Mouse (Mus musculus) midbrain, embryonic 14.5 days (tissue): ENCODE measurements at regions not wholly inside any gene's neighbourhood (a gene's known extent, or its start where the extent isn't known, plus 50 kb on each side); places are given as distances from the start of the nearest gene placed in this dataset.

Experiments used
- ATAC-seq: fragments of 200-750 bp; cut with Nextera tagmentation; 2 replicates; pipeline ENCODE4 v1.8.0; 2017; ENCODE audit warnings: moderate number of reproducible peaks, moderate library complexity; ENCODE audit not compliant: low FRiP score, low TSS enrichment
- DNase-seq: peaks from one replicate; pipeline ENCODE4 v3.0.0-alpha.2; 2015
- H3K27ac ChIP-seq: fragments of 300-500 bp; sonication (generic); replicated peaks from 2 replicates; pipeline ENCODE4 v1.5.1; 2014; ENCODE audit warnings: mild to moderate bottlenecking, low read depth, low read length, moderate library complexity
- H3K27me3 ChIP-seq: fragments of 300-500 bp; sonication (generic); 2 replicates; pipeline ENCODE4 v1.6.1; 2014; ENCODE audit warnings: low read length, control low read depth, mixed read lengths; ENCODE audit not compliant: control insufficient read depth, insufficient read depth
- H3K36me3 ChIP-seq: fragments of 300-500 bp; sonication (generic); 2 replicates; pipeline ENCODE4 v1.6.1; 2014; ENCODE audit warnings: low read length, control low read depth; ENCODE audit not compliant: control insufficient read depth, insufficient read depth
- H3K4me1 ChIP-seq: fragments of 300-500 bp; sonication (generic); 2 replicates; pipeline ENCODE4 v1.6.1; 2014; ENCODE audit warnings: mild to moderate bottlenecking, antibody characterized with exemption, low read length, control low read depth; ENCODE audit not compliant: control insufficient read depth, insufficient read depth
- H3K4me2 ChIP-seq: fragments of 300-500 bp; sonication (generic); 2 replicates; pipeline ENCODE4 v1.6.1; 2014; ENCODE audit warnings: mild to moderate bottlenecking, low read length, moderate library complexity
- H3K4me3 ChIP-seq: fragments of 300-500 bp; sonication (generic); replicated peaks from 2 replicates; pipeline ENCODE4 v1.5.1; 2014; ENCODE audit warnings: low read depth, low read length
- H3K9ac ChIP-seq: fragments of 300-500 bp; sonication (generic); replicated peaks from 2 replicates; pipeline ENCODE4 v1.6.1; 2014; ENCODE audit warnings: mild to moderate bottlenecking, low read length, moderate library complexity
- H3K9me3 ChIP-seq: fragments of 300-500 bp; sonication (generic); 2 replicates; pipeline ENCODE4 v1.6.1; 2016; ENCODE audit warnings: low read length, control low read depth, mixed read lengths; ENCODE audit not compliant: control insufficient read depth
- WGBS: fragments of 180-500 bp; shearing (Covaris S2); extraction: QIAGEN DNeasy Blood & Tissue Kit; methylation state at CpG from one replicate; pipeline ENCODE4 v1.1.7; 2014; 5-methylcytosine and 5-hydroxymethylcytosine counted together

GRCm38 (mm10) chr11:19202602-19203517 lies 184.1 kb upstream of the Meis1 start:
- H3K4me2 ChIP-seq = no peak overlapping the region
- no peak overlapping the region for H3K27ac ChIP-seq
- 13% methylated on average over 8 of the region's 8 CpGs for WGBS
- H3K9me3 ChIP-seq = no peaks in the 10 kb centered on the region
- peaks cover 8% of the 10 kb centered on the region for H3K4me1 ChIP-seq
- no peak overlapping the region for H3K4me3 ChIP-seq
- H3K9ac ChIP-seq = no peak overlapping the region
- ATAC-seq (no peak; the same call in 1 of the 2 replicates), DNase-seq (peak; percentile 57)
- H3K36me3 ChIP-seq = no peaks in the 10 kb centered on the region
- no peaks in the 10 kb centered on the region for H3K27me3 ChIP-seq

- Histone ChIP-seq H3K4me2 (no peak overlapping the region), H3K9ac (no peak overlapping the region), H3K27ac (no peak overlapping the region), H3K4me1 (peaks cover 8% of the 10 kb centered on the region), H3K4me3 (no peak overlapping the region), H3K9me3 (no peaks in the 10 kb centered on the region), H3K36me3 (no peaks in the 10 kb centered on the region), H3K27me3 (no peaks in the 10 kb centered on the region)
- DNase-seq = no peak
- ATAC-seq = no peak
- 64% methylated on average over 4 of the region's 4 CpGs for WGBS
Observed at GRCm38 (mm10) chr11:19203518-19203900, 184.7 kb upstream of the Meis1 start.

- no peaks in the 10 kb centered on the region for H3K27me3 ChIP-seq
- no peak overlapping the region for H3K4me2 ChIP-seq
- DNase-seq = peak; percentile 54
- H3K9ac ChIP-seq = no peak overlapping the region
- H3K4me3 ChIP-seq = no peak overlapping the region
- H3K9me3 ChIP-seq = no peaks in the 10 kb centered on the region
- H3K27ac ChIP-seq = no peak overlapping the region
- peaks cover 8% of the 10 kb centered on the region for H3K4me1 ChIP-seq
- ATAC-seq = no peak
- WGBS = 14% methylated on average over 5 of the region's 5 CpGs
- no peaks in the 10 kb centered on the region for H3K36me3 ChIP-seq
Observed at GRCm38 (mm10) chr11:19203968-19204367, 185.2 kb upstream of the Meis1 start.

- Histone ChIP-seq H3K27me3 (no peaks in the 10 kb centered on the region), H3K4me2 (0 out of 2 replicates have a peak overlapping the region, but pooled peaks have one; percentile 3), H3K9me3 (no peaks in the 10 kb centered on the region), H3K27ac (no peak overlapping the region), H3K4me3 (no peak overlapping the region), H3K36me3 (no peaks in the 10 kb centered on the region), H3K9ac (no peak overlapping the region), H3K4me1 (peaks cover 8% of the 10 kb centered on the region)
- WGBS = 10% methylated on average over 7 of the region's 7 CpGs
- DNase-seq = peak; percentile 66
- ATAC-seq = peak; percentile 49
Observed at GRCm38 (mm10) chr11:19204521-19204920, 185.7 kb upstream of the Meis1 start.

- no peaks in the 10 kb centered on the region for H3K9me3 ChIP-seq
- no peak overlapping the region for H3K4me2 ChIP-seq
- no peaks in the 10 kb centered on the region for H3K36me3 ChIP-seq
- DNase-seq = peak; percentile 21
- H3K4me1 ChIP-seq = peaks cover 8% of the 10 kb centered on the region
- 0 out of 2 replicates have a peak, but pooled peaks have one; percentile 21 for ATAC-seq
- no peak overlapping the region for H3K4me3 ChIP-seq
- H3K27ac ChIP-seq = no peak overlapping the region
- no peak overlapping the region for H3K9ac ChIP-seq
- H3K27me3 ChIP-seq = no peaks in the 10 kb centered on the region
Observed at GRCm38 (mm10) chr11:19205174-19205573, 186.4 kb upstream of the Meis1 start.

- no peaks in the 10 kb centered on the region for H3K9me3 ChIP-seq
- WGBS = 85% methylated on average over 3 of the region's 3 CpGs
- no peaks in the 10 kb centered on the region for H3K4me1 ChIP-seq
- H3K27me3 ChIP-seq = no peaks in the 10 kb centered on the region
- H3K9ac ChIP-seq = no peak overlapping the region
- no peak overlapping the region for H3K4me3 ChIP-seq
- no peak for ATAC-seq
- H3K27ac ChIP-seq = no peak overlapping the region
- no peak overlapping the region for H3K4me2 ChIP-seq
- no peak for DNase-seq
- no peaks in the 10 kb centered on the region for H3K36me3 ChIP-seq
Observed at GRCm38 (mm10) chr11:19219476-19219875, 200.7 kb upstream of the Meis1 start.

- Histone ChIP-seq H3K4me1 (no peaks in the 10 kb centered on the region), H3K27me3 (no peaks in the 10 kb centered on the region), H3K9ac (no peak overlapping the region), H3K27ac (no peak overlapping the region), H3K4me3 (no peak overlapping the region), H3K4me2 (no peak overlapping the region), H3K36me3 (no peaks in the 10 kb centered on the region), H3K9me3 (no peaks in the 10 kb centered on the region)
- 100% methylated on average over 1 of the region's 1 CpGs for WGBS
- no peak for ATAC-seq
- DNase-seq = no peak
Observed at GRCm38 (mm10) chr11:19221442-19221841, 202.7 kb upstream of the Meis1 start.

- ATAC-seq (no peak), DNase-seq (no peak)
- Histone ChIP-seq H3K4me3 (no peak overlapping the region), H3K4me2 (no peak overlapping the region), H3K36me3 (no peaks in the 10 kb centered on the region), H3K9ac (no peak overlapping the region), H3K27ac (no peak overlapping the region), H3K27me3 (no peaks in the 10 kb centered on the region), H3K9me3 (no peaks in the 10 kb centered on the region), H3K4me1 (no peaks in the 10 kb centered on the region)
- 95% methylated on average over 2 of the region's 2 CpGs for WGBS
Observed at GRCm38 (mm10) chr11:19226756-19227155, 208.0 kb upstream of the Meis1 start.

- no peak for ATAC-seq
- DNase-seq = no peak
- Histone ChIP-seq H3K4me2 (no peak overlapping the region), H3K27me3 (no peaks in the 10 kb centered on the region), H3K9me3 (no peaks in the 10 kb centered on the region), H3K36me3 (no peaks in the 10 kb centered on the region), H3K4me1 (no peaks in the 10 kb centered on the region), H3K9ac (no peak overlapping the region), H3K27ac (no peak overlapping the region), H3K4me3 (no peak overlapping the region)
- WGBS = 87% methylated on average over 4 of the region's 4 CpGs
Observed at GRCm38 (mm10) chr11:19227716-19228115, 208.9 kb upstream of the Meis1 start.
